Comparison of ENCODE assay signal across 8 mouse cellular contexts in the genomic region with DNA sequence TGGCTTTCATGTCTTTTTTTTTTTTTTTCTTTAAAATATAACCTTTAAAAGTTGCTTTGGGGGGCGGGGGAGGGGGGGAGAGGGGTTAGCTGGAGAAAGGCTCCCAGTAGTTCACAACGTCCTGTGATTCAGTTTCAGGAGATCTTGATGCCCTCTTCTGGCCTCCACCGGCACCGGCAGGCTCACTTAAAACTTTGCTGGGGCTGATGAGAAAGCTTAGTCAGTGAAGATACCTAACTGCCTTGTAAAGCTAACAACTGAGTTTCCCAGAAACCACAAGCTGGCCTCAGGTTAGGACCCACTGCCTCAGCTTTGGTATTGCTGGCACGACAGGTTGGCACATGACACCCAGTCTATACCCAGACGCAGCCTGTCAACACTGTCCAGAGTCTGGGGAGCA. TPM values are rescaled to one million over a fixed set of nuclear protein-coding genes. Genes with fewer than 3 reads are reported as not detected.
DNase-seq lines count a peak whose midpoint lies in the region; ATAC-seq and TF ChIP-seq lines count a peak whose summit lies in the region.

No protein-coding gene starts in this region.

- H3K4me1 ChIP-seq in cerebellum, adult 2 months (ENCODE audit: control insufficient read depth, insufficient read depth, low read length): no peaks in the 10 kb centered on the region
- H3K4me1 ChIP-seq in heart, embryonic 15.5 days (replicated peaks): peaks cover 33% of the 10 kb centered on the region
- peaks cover 27% of the 10 kb centered on the region for H3K4me1 ChIP-seq in liver, embryonic 12.5 days

- no peak for DNase-seq in cerebellum, adult 2 months
- no peak for DNase-seq in cerebellum, postnatal 4 days (ENCODE audit: low spot score in 2 of 2)
- DNase-seq in NIH3T3 (ENCODE audit: low read depth): peak; percentile 53
- no peak for DNase-seq in frontal cortex, postnatal 14 days (ENCODE audit: low spot score in 2 of 2)
- DNase-seq in gastrocnemius, postnatal 14 days: no peak

- TF ChIP-seq POLR2A in cerebellum, adult 2 months (IDR thresholded peaks at IDR 0.05; ENCODE audit: borderline replicate concordance, insufficient read depth, low read length): no peak

- no peak overlapping the region for H3K9ac ChIP-seq in heart, embryonic 15.5 days
- H3K9ac ChIP-seq in liver, embryonic 12.5 days: no peak overlapping the region

- H3K36me3 ChIP-seq in heart, embryonic 15.5 days: no peaks in the 10 kb centered on the region
- peaks cover 5% of the 10 kb centered on the region; the same call in 1 of the 2 replicates for H3K36me3 ChIP-seq in liver, embryonic 12.5 days

- no peak overlapping the region for H3K27ac ChIP-seq in cerebellum, adult 2 months (ENCODE audit: insufficient read depth, low read length)
- no peak overlapping the region for H3K27ac ChIP-seq in heart, embryonic 15.5 days
- no peak overlapping the region for H3K27ac ChIP-seq in liver, embryonic 12.5 days

- TF ChIP-seq CTCF in cerebellum, adult 2 months (IDR thresholded peaks at IDR 0.05; ENCODE audit: borderline replicate concordance, insufficient read depth, low read depth, low read length): peak; percentile 23; the same call in 1 of the 2 replicates

- no peak overlapping the region for H3K4me3 ChIP-seq in cerebellum, adult 2 months (replicated peaks; ENCODE audit: insufficient read depth, low read depth, low read length)
- peak overlapping the region; percentile 68; the same call in 1 of the 2 replicates for H3K4me3 ChIP-seq in heart, embryonic 15.5 days
- no peak overlapping the region; the same call in 1 of the 2 replicates for H3K4me3 ChIP-seq in liver, embryonic 12.5 days

- H3K4me2 ChIP-seq in heart, embryonic 15.5 days: peak overlapping the region; percentile 98
- H3K4me2 ChIP-seq in liver, embryonic 12.5 days: peak overlapping the region; percentile 80

- intact Hi-C loops in gastrocnemius, postnatal 14 days (cut with DNase I; ENCODE audit: low total_unique reads): no loop called here

- no peak for ATAC-seq in heart, embryonic 15.5 days (replicated peaks; ENCODE audit: insufficient number of reproducible peaks, insufficient read depth, low FRiP score, low read depth)
- 0 out of 2 replicates have a peak, but pooled peaks have one; percentile 19 for ATAC-seq in liver, embryonic 12.5 days
- 0 out of 2 replicates have a peak, but pooled peaks have one; percentile 39 for ATAC-seq in neutrophil, adult 5-6 weeks (ENCODE audit: extremely low read depth, insufficient number of reproducible peaks, low FRiP score, poor library complexity, severe bottlenecking)

- H3K9me3 ChIP-seq in heart, embryonic 15.5 days (replicated peaks): no peaks in the 10 kb centered on the region
- no peaks in the 10 kb centered on the region for H3K9me3 ChIP-seq in liver, embryonic 12.5 days (replicated peaks)

- 27% methylated on average over 6 of the region's 6 CpGs for WGBS in cerebellum, adult 2 months
- 18% methylated on average over 6 of the region's 6 CpGs for WGBS in heart, embryonic 15.5 days
- WGBS in liver, embryonic 12.5 days (ENCODE audit: insufficient replicate concordance): 11% methylated on average over 6 of the region's 6 CpGs

- H3K27me3 ChIP-seq in cerebellum, adult 2 months (ENCODE audit: control insufficient read depth, insufficient read depth, low read length): peaks cover 12% of the 10 kb centered on the region
- H3K27me3 ChIP-seq in heart, embryonic 15.5 days: peaks cover 48% of the 10 kb centered on the region
- peaks cover 65% of the 10 kb centered on the region for H3K27me3 ChIP-seq in liver, embryonic 12.5 days (replicated peaks)

RNA-seq across cellular contexts. Expression of gene Smagp, which starts 0.9 kb away (rescaled TPM):
- polyA plus RNA-seq in cerebellum, adult 2 months (2012; rRNA removed): 3.3 and 3.7 TPM in 2 replicates
- 14.6 and 15.3 TPM in 2 replicates for polyA plus RNA-seq in heart, embryonic 15.5 days (2015; fragmentation: Nextera tagmentation; extraction: Ambion mirVana)
- 10.5 and 11.4 TPM in 2 replicates for polyA plus RNA-seq in liver, embryonic 12.5 days (2016; fragmentation: Nextera tagmentation; extraction: Ambion mirVana)
- 6.1 and 9.2 TPM in 2 replicates for total RNA-seq in neutrophil, adult 5-6 weeks (2017)
- total RNA-seq in gastrocnemius, postnatal 14 days (2021): 1 to 10 TPM; 6.0 to 6.4 TPM

RNA-seq across cellular contexts. Expression of gene Dazap2, which starts 22.5 kb away (rescaled TPM):
- polyA plus RNA-seq in cerebellum, adult 2 months (2012; rRNA removed): 214 and 220 TPM in 2 replicates
- polyA plus RNA-seq in heart, embryonic 15.5 days (2015; fragmentation: Nextera tagmentation; extraction: Ambion mirVana): 201 and 225 TPM in 2 replicates
- polyA plus RNA-seq in liver, embryonic 12.5 days (2016; fragmentation: Nextera tagmentation; extraction: Ambion mirVana): 163 and 167 TPM in 2 replicates
- total RNA-seq in neutrophil, adult 5-6 weeks (2017): 376 and 417 TPM in 2 replicates
- 10 to 100 TPM; 58.7 to 62.1 TPM for total RNA-seq in gastrocnemius, postnatal 14 days (2021)

RNA-seq across cellular contexts. Expression of gene Bin2, which starts 31.7 kb away (rescaled TPM):
- 3.0 and 4.1 TPM in 2 replicates for polyA plus RNA-seq in cerebellum, adult 2 months (2012; rRNA removed)
- polyA plus RNA-seq in heart, embryonic 15.5 days (2015; fragmentation: Nextera tagmentation; extraction: Ambion mirVana): 2.6 and 9.4 TPM in 2 replicates
- polyA plus RNA-seq in liver, embryonic 12.5 days (2016; fragmentation: Nextera tagmentation; extraction: Ambion mirVana): 40.5 and 40.6 TPM in 2 replicates
- 473 and 506 TPM in 2 replicates for total RNA-seq in neutrophil, adult 5-6 weeks (2017)
- under 1 TPM; 0.53 to 0.89 TPM for total RNA-seq in gastrocnemius, postnatal 14 days (2021)

RNA-seq across cellular contexts. Expression of gene Pou6f1, which starts 37.9 kb away (rescaled TPM):
- 63.9 and 64.5 TPM in 2 replicates for polyA plus RNA-seq in cerebellum, adult 2 months (2012; rRNA removed)
- 4.3 and 5.1 TPM in 2 replicates for polyA plus RNA-seq in heart, embryonic 15.5 days (2015; fragmentation: Nextera tagmentation; extraction: Ambion mirVana)
- polyA plus RNA-seq in liver, embryonic 12.5 days (2016; fragmentation: Nextera tagmentation; extraction: Ambion mirVana): 0.41 and 0.45 TPM in 2 replicates
- 16.7 and 27.8 TPM in 2 replicates for total RNA-seq in neutrophil, adult 5-6 weeks (2017)
- 1 to 10 TPM; 7.6 to 9.7 TPM for total RNA-seq in gastrocnemius, postnatal 14 days (2021)

RNA-seq across cellular contexts. Expression of gene Cela1, which starts 50.1 kb away (rescaled TPM):
- polyA plus RNA-seq in cerebellum, adult 2 months (2012; rRNA removed): 6.5 and 8.3 TPM in 2 replicates
- 1.4 and 2.2 TPM in 2 replicates for polyA plus RNA-seq in heart, embryonic 15.5 days (2015; fragmentation: Nextera tagmentation; extraction: Ambion mirVana)
- 8.7 and 11.0 TPM in 2 replicates for polyA plus RNA-seq in liver, embryonic 12.5 days (2016; fragmentation: Nextera tagmentation; extraction: Ambion mirVana)
- total RNA-seq in neutrophil, adult 5-6 weeks (2017): 2.8 TPM in 1 of 2 replicates, not detected in the other
- total RNA-seq in gastrocnemius, postnatal 14 days (2021): not detected
